In genomic region chr11:98599291-98599690, GRCm38 (mm10) we compare ENCODE assay signal across 15 mouse cellular contexts. TPM values are rescaled to one million over a fixed set of nuclear protein-coding genes. Genes with fewer than 3 reads are reported as not detected.
DNase-seq lines count a peak whose midpoint lies in the region; ATAC-seq and TF ChIP-seq lines count a peak whose summit lies in the region.
"Had no signal": no experiment of that assay in that cellular context is flagged by ENCODE, and none has a peak within 500 bp of the region (broad histone marks: within the 10 kb centered on the region; RNA-seq: fewer than 3 reads in every experiment).

No protein-coding gene starts in this region.

- H3K27me3 ChIP-seq in heart, embryonic 12.5 days (replicated peaks): peaks cover 27% of the 10 kb centered on the region
- peaks cover 13% of the 10 kb centered on the region for H3K27me3 ChIP-seq in lung, embryonic 16.5 days (ENCODE audit: control insufficient read depth, insufficient read depth, low read depth, low read length)
- peaks cover 25% of the 10 kb centered on the region for H3K27me3 ChIP-seq in neural tube, embryonic 15.5 days (replicated peaks)
- H3K27me3 ChIP-seq in kidney, adult 2 months (replicated peaks; ENCODE audit: control insufficient read depth, insufficient read depth, low read length): peaks cover 1% of the 10 kb centered on the region; the same call in 1 of the 2 replicates

- H3K4me2 ChIP-seq in heart, embryonic 12.5 days: peak overlapping the region; percentile 31; the same call in 1 of the 2 replicates
- peak overlapping the region; percentile 0 for H3K4me2 ChIP-seq in lung, embryonic 16.5 days (ENCODE audit: low read depth, low read length)
- H3K4me2 ChIP-seq in neural tube, embryonic 15.5 days: peak overlapping the region; percentile 9; the same call in 1 of the 2 replicates

- H3K36me3 ChIP-seq in heart, embryonic 12.5 days: no peaks in the 10 kb centered on the region
- no peaks in the 10 kb centered on the region for H3K36me3 ChIP-seq in lung, embryonic 16.5 days (ENCODE audit: control insufficient read depth, insufficient read depth, low read length)
- H3K36me3 ChIP-seq in neural tube, embryonic 15.5 days: no peaks in the 10 kb centered on the region
- H3K36me3 ChIP-seq in kidney, adult 2 months (ENCODE audit: control insufficient read depth, insufficient read depth, low read length): no peaks in the 10 kb centered on the region
- H3K36me3 ChIP-seq: embryonic facial prominence, embryonic 10.5 days had no signal

- H3K9me3 ChIP-seq in heart, embryonic 12.5 days (replicated peaks): no peaks in the 10 kb centered on the region
- no peaks in the 10 kb centered on the region for H3K9me3 ChIP-seq in lung, embryonic 16.5 days (ENCODE audit: control insufficient read depth, low read length)
- H3K9me3 ChIP-seq in neural tube, embryonic 15.5 days (replicated peaks): no peaks in the 10 kb centered on the region
- H3K9me3 ChIP-seq: embryonic facial prominence, embryonic 10.5 days had no signal

- H3K4me1 ChIP-seq in heart, embryonic 12.5 days (replicated peaks): peaks cover 38% of the 10 kb centered on the region
- peaks cover 17% of the 10 kb centered on the region; the same call in 1 of the 2 replicates for H3K4me1 ChIP-seq in lung, embryonic 16.5 days (replicated peaks; ENCODE audit: control insufficient read depth, insufficient read depth, low read length)
- peaks cover 13% of the 10 kb centered on the region for H3K4me1 ChIP-seq in neural tube, embryonic 15.5 days
- no peaks in the 10 kb centered on the region for H3K4me1 ChIP-seq in kidney, adult 2 months (ENCODE audit: control insufficient read depth, insufficient read depth, low read length)

- intact Hi-C loops in heart, postnatal 14 days (cut with DNase I): loop anchor here (5.0 kb wide), 1 partner anchor 142 kb away; no protein-coding TSS in a partner anchor

- no peak for ATAC-seq in heart, embryonic 12.5 days (ENCODE audit: insufficient number of reproducible peaks, low FRiP score)
- ATAC-seq in lung, embryonic 16.5 days (ENCODE audit: low read depth): no peak
- no peak for ATAC-seq in neural tube, embryonic 15.5 days (ENCODE audit: low FRiP score)
- ATAC-seq: activated CD4-positive, CD25-positive, alpha-beta regulatory T cell, adult 4 months had no signal

- DNase-seq in heart, postnatal 14 days: no peak
- no peak for DNase-seq in lung, postnatal 14 days
- DNase-seq in cerebellum, postnatal 10 days: peak; percentile 66 to 67
- no peak for DNase-seq in kidney, adult 2 months
- no peak for DNase-seq in T-cell, adult 2 months (ENCODE audit: low spot score)

- no peak overlapping the region for H3K27ac ChIP-seq in heart, embryonic 12.5 days (ENCODE audit: poor library complexity, severe bottlenecking)
- no peak overlapping the region for H3K27ac ChIP-seq in lung, embryonic 16.5 days (ENCODE audit: low read length)
- H3K27ac ChIP-seq in neural tube, embryonic 15.5 days (replicated peaks): no peak overlapping the region
- no peak overlapping the region for H3K27ac ChIP-seq in kidney, adult 2 months (ENCODE audit: insufficient read depth, low read depth, low read length)
- H3K27ac ChIP-seq: embryonic facial prominence, embryonic 10.5 days; liver, embryonic 14.5 days had no signal

- no peak overlapping the region for H3K4me3 ChIP-seq in heart, embryonic 12.5 days
- no peak overlapping the region for H3K4me3 ChIP-seq in lung, embryonic 16.5 days (ENCODE audit: low read length)
- no peak overlapping the region for H3K4me3 ChIP-seq in neural tube, embryonic 15.5 days (replicated peaks)
- no peak overlapping the region for H3K4me3 ChIP-seq in kidney, adult 2 months (ENCODE audit: insufficient read depth, low read depth, low read length)
- H3K4me3 ChIP-seq: embryonic facial prominence, embryonic 10.5 days had no signal

- H3K9ac ChIP-seq in heart, embryonic 12.5 days: peak overlapping the region; percentile 27
- no peak overlapping the region for H3K9ac ChIP-seq in lung, embryonic 16.5 days (ENCODE audit: low read length)
- no peak overlapping the region for H3K9ac ChIP-seq in neural tube, embryonic 15.5 days (replicated peaks)
- H3K9ac ChIP-seq: liver, embryonic 14.5 days had no signal

- no peak for TF ChIP-seq CTCF in kidney, adult 2 months (conservative IDR thresholded peaks at IDR 0.05; ENCODE audit: insufficient read depth, insufficient read length, low read depth, low read length)

- TF ChIP-seq POLR2A in kidney, adult 2 months (IDR thresholded peaks at IDR 0.05; ENCODE audit: low read depth, low read length): no peak

- 26% methylated on average over 18 of the region's 18 CpGs for WGBS in heart, embryonic 12.5 days
- 22% methylated on average over 18 of the region's 18 CpGs for WGBS in lung, embryonic 16.5 days
- 37% methylated on average over 18 of the region's 18 CpGs for WGBS in neural tube, embryonic 15.5 days
- 23% methylated on average over 18 of the region's 18 CpGs for WGBS in kidney, adult 2 months

RNA-seq across cellular contexts. Expression of gene Lrrc3c, which starts 1.2 kb away (rescaled TPM):
- not detected in 2 replicates for polyA plus RNA-seq in heart, embryonic 12.5 days (2016; fragmentation: Nextera tagmentation; extraction: Ambion mirVana)
- not detected for total RNA-seq in heart, postnatal 14 days (2021)
- not detected in 2 replicates for polyA plus RNA-seq in lung, embryonic 16.5 days (2015; fragmentation: Nextera tagmentation; extraction: Ambion mirVana)
- polyA plus RNA-seq in neural tube, embryonic 15.5 days (2015; fragmentation: Nextera tagmentation; extraction: Ambion mirVana): not detected in 2 replicates
- not detected in 2 replicates for polyA plus RNA-seq in kidney, adult 2 months (2012; rRNA removed)
- total RNA-seq: left cerebral cortex, adult 8-10 months; neutrophil, adult 5-6 weeks had no signal
- polyA plus RNA-seq: activated CD4-positive, CD25-positive, alpha-beta regulatory T cell, adult 4 months; embryonic facial prominence, embryonic 10.5 days; large intestine, adult 2 months; liver, embryonic 14.5 days; stomach, embryonic 14.5 days had no signal

RNA-seq across cellular contexts. Expression of gene Ormdl3, which starts 12.1 kb away (rescaled TPM):
- 66.9 and 71.0 TPM in 2 replicates for polyA plus RNA-seq in heart, embryonic 12.5 days (2016; fragmentation: Nextera tagmentation; extraction: Ambion mirVana)
- total RNA-seq in heart, postnatal 14 days (2021): 10 to 100 TPM; 35.0 to 37.1 TPM
- polyA plus RNA-seq in lung, embryonic 16.5 days (2015; fragmentation: Nextera tagmentation; extraction: Ambion mirVana): 50.8 and 51.2 TPM in 2 replicates
- polyA plus RNA-seq in neural tube, embryonic 15.5 days (2015; fragmentation: Nextera tagmentation; extraction: Ambion mirVana): 92.9 and 99.8 TPM in 2 replicates
- polyA plus RNA-seq in kidney, adult 2 months (2012; rRNA removed): 57.2 and 60.2 TPM in 2 replicates

RNA-seq across cellular contexts. Expression of gene Gm12355, which starts 26.2 kb away (rescaled TPM):
- 0.18 and 0.47 TPM in 2 replicates for polyA plus RNA-seq in heart, embryonic 12.5 days (2016; fragmentation: Nextera tagmentation; extraction: Ambion mirVana)
- total RNA-seq in heart, postnatal 14 days (2021): 10 to 100 TPM in 1 of 2 experiments, 1 to 10 TPM in 1; 8.8 to 12.9 TPM
- 0.69 and 1.2 TPM in 2 replicates for polyA plus RNA-seq in lung, embryonic 16.5 days (2015; fragmentation: Nextera tagmentation; extraction: Ambion mirVana)
- polyA plus RNA-seq in neural tube, embryonic 15.5 days (2015; fragmentation: Nextera tagmentation; extraction: Ambion mirVana): 0.42 and 0.79 TPM in 2 replicates
- polyA plus RNA-seq in kidney, adult 2 months (2012; rRNA removed): not detected in 2 replicates
- total RNA-seq: neutrophil, adult 5-6 weeks had no signal
- polyA plus RNA-seq: large intestine, adult 2 months had no signal

RNA-seq across cellular contexts. Expression of gene Gsdma3, which starts 26.9 kb away (rescaled TPM):
- polyA plus RNA-seq in heart, embryonic 12.5 days (2016; fragmentation: Nextera tagmentation; extraction: Ambion mirVana): not detected in 2 replicates
- total RNA-seq in heart, postnatal 14 days (2021): 1 to 10 TPM; 4.4 to 4.5 TPM
- polyA plus RNA-seq in lung, embryonic 16.5 days (2015; fragmentation: Nextera tagmentation; extraction: Ambion mirVana): not detected in 2 replicates
- polyA plus RNA-seq in neural tube, embryonic 15.5 days (2015; fragmentation: Nextera tagmentation; extraction: Ambion mirVana): not detected in 2 replicates
- not detected in 2 replicates for polyA plus RNA-seq in kidney, adult 2 months (2012; rRNA removed)
- total RNA-seq: neutrophil, adult 5-6 weeks had no signal
- polyA plus RNA-seq: activated CD4-positive, CD25-positive, alpha-beta regulatory T cell, adult 4 months; embryonic facial prominence, embryonic 10.5 days; large intestine, adult 2 months; liver, embryonic 14.5 days; stomach, embryonic 14.5 days had no signal

RNA-seq across cellular contexts. Expression of gene Gsdma2, which starts 47.3 kb away (rescaled TPM):
- not detected in 2 replicates for polyA plus RNA-seq in heart, embryonic 12.5 days (2016; fragmentation: Nextera tagmentation; extraction: Ambion mirVana)
- total RNA-seq in heart, postnatal 14 days (2021): under 1 TPM; 0.22 to 0.50 TPM
- polyA plus RNA-seq in lung, embryonic 16.5 days (2015; fragmentation: Nextera tagmentation; extraction: Ambion mirVana): not detected in 2 replicates
- 0.14 and 0.15 TPM in 2 replicates for polyA plus RNA-seq in neural tube, embryonic 15.5 days (2015; fragmentation: Nextera tagmentation; extraction: Ambion mirVana)
- polyA plus RNA-seq in kidney, adult 2 months (2012; rRNA removed): not detected in 2 replicates
- total RNA-seq: left cerebral cortex, adult 8-10 months; neutrophil, adult 5-6 weeks had no signal
- polyA plus RNA-seq: activated CD4-positive, CD25-positive, alpha-beta regulatory T cell, adult 4 months; embryonic facial prominence, embryonic 10.5 days; liver, embryonic 14.5 days; stomach, embryonic 14.5 days had no signal

Comparison
In these comparisons a context has a peak if more than half of its experiments do, and no peak if none do; other contexts are left out.
1. DNase-seq: peak in cerebellum, postnatal 10 days (2 of 2); none in heart, postnatal 14 days (0 of 2), lung, postnatal 14 days (single experiment), kidney, adult 2 months (single experiment) and T-cell, adult 2 months (single experiment).
2. Peak in every context shown above with its lines, with median percentiles within 50 percentile points of each other: H3K4me2 ChIP-seq.